Mouse (Mus musculus) yolk sac, embryonic 10.5 days (tissue): ENCODE results near the gene G2e3.

Experiments
- DNase-seq: peaks from one replicate; pipeline ENCODE4 v3.0.0-alpha.2; 2017; ENCODE audit warnings: low spot score

The G2e3 gene

GRCm38 (mm10) chr12:51347988-51348697, at the start of gene G2e3:
Gene G2e3, plus strand, starts transcription at chr12:51348061.
- peak; percentile 94 for DNase-seq

- no peak for DNase-seq
These were observed 24.3 kb upstream of the G2e3 start for GRCm38 (mm10) chr12:51323604-51324003.

- no peak for DNase-seq
These were observed 21.0 kb upstream of the G2e3 start for GRCm38 (mm10) chr12:51326819-51327218.

DNA sequence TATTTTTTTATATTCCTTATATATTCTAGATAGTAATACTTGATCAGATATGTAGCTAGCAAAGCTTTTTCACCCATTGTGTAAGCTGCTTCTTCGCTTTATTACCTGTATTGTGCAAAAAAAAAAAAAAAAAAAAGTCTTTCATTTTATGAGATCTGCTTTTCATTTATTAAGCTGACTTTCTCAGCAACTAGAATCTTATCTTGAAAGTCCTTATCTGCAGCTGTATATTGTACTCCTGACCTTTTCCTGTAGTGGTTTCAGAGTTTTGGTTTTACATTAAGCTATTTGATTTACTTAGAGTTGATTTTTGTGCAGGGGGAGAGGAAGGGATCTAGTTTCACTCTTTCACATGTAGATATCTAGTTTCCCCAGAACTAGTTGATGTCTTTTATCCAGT, 10.8 kb upstream of the G2e3 start:
- no peak for DNase-seq

DNA sequence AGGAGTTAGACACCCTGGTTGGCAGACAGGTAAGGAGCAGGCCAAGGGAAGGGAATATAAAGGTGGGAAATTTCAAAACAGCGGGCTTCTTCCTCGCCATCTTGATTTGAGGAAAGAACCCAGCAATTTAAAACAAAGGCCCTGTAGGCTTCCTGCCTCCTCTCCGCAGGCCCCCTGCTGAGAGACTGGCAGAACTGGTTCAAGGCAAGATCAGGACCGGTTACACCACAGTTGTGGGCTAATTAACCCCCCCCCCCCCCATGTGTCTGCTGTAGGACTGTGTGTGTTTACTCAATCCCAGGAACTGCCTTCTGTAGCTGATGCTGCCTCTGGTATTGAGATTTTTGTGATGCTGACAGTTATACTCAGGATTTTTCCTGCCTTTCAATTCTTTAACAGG, 1.7 kb upstream of the G2e3 start:
- no peak for DNase-seq

DNA sequence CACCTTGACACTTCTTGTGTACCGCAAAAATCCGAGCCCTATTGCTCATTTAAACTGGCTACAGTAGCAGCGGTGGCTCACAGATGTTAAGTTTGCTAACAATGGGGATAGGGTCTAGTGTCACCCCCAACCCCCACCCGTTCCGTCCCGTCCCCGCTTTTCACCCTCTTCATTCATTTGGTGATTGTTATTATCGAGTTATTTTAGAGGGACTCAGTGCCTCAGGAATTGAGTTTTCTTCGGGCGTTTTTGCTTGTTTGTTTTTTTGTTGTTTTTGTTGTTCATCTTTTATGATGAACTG, 787 bp downstream of the G2e3 start:
- no peak for DNase-seq

DNA sequence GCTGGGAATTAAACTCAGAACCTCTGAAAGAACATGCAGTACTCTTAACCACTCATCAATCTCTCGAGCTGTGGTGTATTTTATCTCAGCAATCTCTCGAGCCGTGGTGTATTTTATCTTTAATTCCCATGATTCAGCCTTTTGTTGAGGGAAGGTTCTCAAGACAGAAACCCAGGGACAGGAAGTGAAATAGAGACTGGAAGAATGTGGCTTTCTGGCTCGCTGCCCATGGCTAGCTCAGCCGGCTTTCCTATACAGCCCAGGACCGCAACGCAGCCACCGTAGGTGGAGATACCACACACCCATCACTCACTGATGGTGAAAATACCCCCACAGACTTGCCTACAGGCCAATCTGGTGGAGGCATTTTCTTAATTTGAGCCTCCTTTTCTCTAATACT, 7.4 kb downstream of the G2e3 start:
- DNase-seq = no peak

DNA sequence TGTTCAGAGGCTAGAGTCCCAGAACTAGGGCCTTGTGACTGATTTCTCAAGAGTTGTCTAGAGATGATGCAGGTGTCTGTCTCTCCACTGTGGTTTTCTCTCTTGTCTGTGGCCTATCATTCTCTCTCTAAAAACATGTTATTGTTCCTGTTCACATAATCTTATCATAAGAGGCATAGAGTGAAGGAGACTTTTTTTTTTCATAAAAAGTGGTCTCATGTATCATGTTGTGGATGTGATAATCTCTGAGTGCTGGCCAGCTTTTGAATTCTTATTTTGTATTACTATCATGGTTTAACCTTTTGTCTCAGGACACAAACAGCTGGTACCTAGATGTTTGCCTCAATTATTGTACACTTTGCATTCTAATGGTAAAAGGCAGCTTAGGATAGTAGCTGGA, 13.4 kb downstream of the G2e3 start:
- DNase-seq = no peak

GRCm38 (mm10) chr12:51362898-51363297, 15.0 kb downstream of the G2e3 start:
- DNase-seq = no peak

GRCm38 (mm10) chr12:51368504-51368903, 20.6 kb downstream of the G2e3 start:
- DNase-seq = no peak

- peak; percentile 95 for DNase-seq
These were observed 29.4 kb downstream of the G2e3 start, which contains the start of gene Scfd1 for GRCm38 (mm10) chr12:51377003-51377887. Gene Scfd1, plus strand, starts transcription at chr12:51377510.

GRCm38 (mm10) chr12:51377888-51378190, 30.0 kb downstream of the G2e3 start:
- no peak for DNase-seq

DNA sequence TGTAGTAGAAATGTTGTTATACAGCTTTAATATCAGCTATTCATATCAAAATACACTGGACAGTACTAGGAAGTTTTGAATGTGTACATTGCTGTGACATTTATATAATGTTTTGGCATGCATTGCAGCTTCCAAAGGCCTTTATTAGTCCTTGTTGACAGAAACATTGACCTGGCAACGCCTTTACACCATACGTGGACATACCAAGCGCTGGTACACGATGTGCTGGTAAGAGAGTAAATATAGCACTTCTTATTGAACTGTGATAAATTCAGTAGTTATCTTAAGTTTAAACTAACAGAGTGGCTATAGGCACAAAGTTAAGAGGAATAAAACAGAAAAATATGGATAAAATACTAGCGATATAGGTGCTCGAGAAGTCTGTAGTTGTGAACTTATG, 52.0 kb downstream of the G2e3 start:
- no peak for DNase-seq

GRCm38 (mm10) chr12:51402060-51402698, 54.3 kb downstream of the G2e3 start:
- DNase-seq = no peak

- DNase-seq = no peak
These were observed 56.2 kb downstream of the G2e3 start for GRCm38 (mm10) chr12:51403987-51404586.

DNA sequence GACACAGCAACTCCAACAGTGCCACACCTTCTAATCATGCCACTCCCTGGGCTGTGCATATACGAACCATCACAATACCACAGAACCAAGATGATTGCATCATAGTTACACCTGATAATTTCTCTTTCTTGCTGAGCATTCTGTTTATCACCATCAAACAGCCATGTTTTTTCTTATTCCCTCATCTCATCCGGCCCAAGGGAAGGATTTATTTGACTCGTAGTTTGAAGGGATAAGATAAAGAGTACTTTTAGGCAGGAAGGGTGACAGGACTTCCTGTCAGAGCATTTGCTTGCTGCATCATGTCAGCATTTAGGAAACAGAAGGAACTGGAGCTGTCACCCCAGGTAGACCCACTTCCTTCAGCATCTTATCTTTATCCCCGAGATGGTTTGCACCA, 63.5 kb downstream of the G2e3 start:
- no peak for DNase-seq
